Mouse (Mus musculus) intestine, embryonic 15.5 days (tissue): ENCODE data around the gene Lamb3. TPM values are rescaled to one million over a fixed set of nuclear protein-coding genes. Genes with fewer than 3 reads are reported as not detected.

Experiments
- ATAC-seq: fragments of 200-750 bp; cut with Nextera tagmentation; 2 replicates; pipeline ENCODE4 v1.8.0; 2017; ENCODE audit warnings: moderate TSS enrichment, moderate library complexity
- H3K27ac ChIP-seq: fragments of 300-500 bp; sonication (generic); 2 replicates; pipeline ENCODE4 v1.5.1; 2015; ENCODE audit warnings: mild to moderate bottlenecking, inconsistent platforms
- H3K27me3 ChIP-seq: fragments of 300-500 bp; sonication (generic); replicated peaks from 2 replicates; pipeline ENCODE4 v1.6.1; 2015; ENCODE audit warnings: inconsistent platforms
- H3K36me3 ChIP-seq: fragments of 300-500 bp; sonication (generic); 2 replicates; pipeline ENCODE4 v1.6.1; 2015; ENCODE audit warnings: inconsistent platforms
- H3K4me1 ChIP-seq: fragments of 300-500 bp; sonication (generic); replicated peaks from 2 replicates; pipeline ENCODE4 v1.6.1; 2015; ENCODE audit warnings: inconsistent platforms
- H3K4me2 ChIP-seq: fragments of 300-500 bp; sonication (generic); replicated peaks from 2 replicates; pipeline ENCODE4 v1.6.1; 2015; ENCODE audit warnings: mild to moderate bottlenecking, inconsistent platforms
- H3K4me3 ChIP-seq: fragments of 300-500 bp; sonication (generic); replicated peaks from 2 replicates; pipeline ENCODE4 v1.5.1; 2015; ENCODE audit warnings: inconsistent platforms
- H3K9ac ChIP-seq: fragments of 300-500 bp; sonication (generic); 2 replicates; pipeline ENCODE4 v1.6.1; 2015; ENCODE audit warnings: inconsistent platforms
- H3K9me3 ChIP-seq: fragments of 300-500 bp; sonication (generic); 2 replicates; pipeline ENCODE4 v1.6.1; 2016; ENCODE audit warnings: inconsistent platforms
- WGBS: fragments of 180-500 bp; shearing (Covaris S2); methylation state at CpG from one replicate; pipeline ENCODE4 v1.1.7; 2015; 5-methylcytosine and 5-hydroxymethylcytosine counted together
- polyA plus RNA-seq: library from polyadenylated mRNA; unstranded; fragments of >200 nt; fragmentation: Nextera tagmentation; extraction: Ambion mirVana; gene quantifications from 2 replicates; pipeline ENCODE4 v1.2.1, GENCODE M21; 2015

Lamb3 gene
- polyA plus RNA-seq, 1 experiment from 2014 or later, result 3.9 TPM

DNA sequence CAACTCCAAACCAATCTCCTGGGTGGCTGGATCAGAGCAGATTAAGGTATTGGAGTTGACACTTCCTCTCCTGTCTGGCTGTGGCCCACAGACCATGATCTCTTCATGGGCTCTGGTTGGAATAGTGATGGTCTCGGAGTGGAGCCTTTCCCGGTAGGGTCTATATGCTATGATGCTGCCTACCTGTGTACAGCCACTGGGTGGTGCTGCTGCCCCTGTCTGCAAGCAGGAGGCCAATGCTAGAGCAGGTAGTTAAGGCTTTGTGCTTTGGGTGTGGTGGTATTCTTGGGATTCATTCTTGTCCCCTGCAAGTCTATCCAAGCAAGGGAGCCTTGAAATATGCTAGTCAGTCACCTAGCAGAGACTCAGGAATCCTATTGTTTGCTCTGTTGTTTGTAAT lies 679 bp downstream of the Lamb3 start:
- ATAC-seq, result peak; percentile 62; the same call in 1 of the 2 replicates
- Histone ChIP-seq H3K36me3 (no peaks in the 10 kb centered on the region), H3K27me3 (no peaks in the 10 kb centered on the region), H3K4me2 (no peak overlapping the region), H3K27ac (no peak overlapping the region), H3K4me1 (no peaks in the 10 kb centered on the region), H3K4me3 (no peak overlapping the region), H3K9me3 (no peaks in the 10 kb centered on the region), H3K9ac (no peak overlapping the region)
- WGBS, result 46% methylated on average over 2 of the region's 2 CpGs

DNA sequence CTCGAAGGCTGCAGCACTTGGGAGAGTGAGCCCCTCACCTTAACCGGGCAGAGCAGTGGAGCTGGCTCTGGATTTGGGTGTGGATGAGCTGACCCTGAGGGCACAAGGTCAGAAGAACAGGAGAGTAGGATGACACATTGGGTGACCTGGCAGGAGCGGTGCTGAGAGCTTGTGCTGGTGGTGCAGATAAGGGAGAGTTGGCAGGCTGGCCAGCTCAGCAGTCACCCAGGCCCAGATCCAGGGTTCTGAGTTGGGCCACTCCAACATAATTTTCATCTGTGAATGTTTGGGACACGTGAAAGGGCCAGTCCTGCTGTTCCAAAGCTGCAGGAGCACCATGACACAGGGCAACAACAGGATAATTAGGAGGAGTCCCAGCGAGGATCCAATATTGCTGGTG lies 3.9 kb downstream of the Lamb3 start:
- no peaks in the 10 kb centered on the region for H3K27me3 ChIP-seq
- H3K4me1 ChIP-seq, result no peaks in the 10 kb centered on the region
- WGBS, result 68% methylated on average over 5 of the region's 5 CpGs
- no peaks in the 10 kb centered on the region for H3K36me3 ChIP-seq
- H3K9me3 ChIP-seq, result no peaks in the 10 kb centered on the region
- H3K9ac ChIP-seq, result no peak overlapping the region
- H3K4me2 ChIP-seq, result no peak overlapping the region
- H3K27ac ChIP-seq, result no peak overlapping the region
- no peak overlapping the region for H3K4me3 ChIP-seq
- no peak for ATAC-seq

DNA sequence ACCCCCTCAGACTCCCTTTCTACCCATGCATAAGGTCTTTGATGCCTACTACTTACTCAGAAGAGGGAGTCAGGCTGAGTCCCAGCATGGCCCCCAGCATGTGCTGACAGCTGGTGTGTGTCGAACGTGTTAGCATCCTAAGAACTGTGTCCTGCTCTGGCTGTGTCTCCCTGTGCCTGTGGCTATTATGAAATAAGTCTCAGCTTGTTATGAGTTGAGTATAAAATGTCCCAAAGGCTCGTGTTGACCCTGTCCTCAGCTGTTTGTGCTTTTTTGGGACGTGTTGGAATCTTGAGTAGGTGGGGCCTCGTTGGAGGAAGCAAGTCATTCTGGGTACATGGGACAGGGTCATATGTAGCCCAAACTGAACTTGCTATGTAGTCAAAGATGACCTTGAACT lies 6.6 kb downstream of the Lamb3 start:
- no peaks in the 10 kb centered on the region for H3K9me3 ChIP-seq
- H3K4me1 ChIP-seq, result no peaks in the 10 kb centered on the region
- H3K4me3 ChIP-seq, result no peak overlapping the region
- no peak for ATAC-seq
- H3K27me3 ChIP-seq, result no peaks in the 10 kb centered on the region
- no peak overlapping the region for H3K27ac ChIP-seq
- H3K4me2 ChIP-seq, result no peak overlapping the region
- no peaks in the 10 kb centered on the region for H3K36me3 ChIP-seq
- no peak overlapping the region for H3K9ac ChIP-seq
- 75% methylated on average over 5 of the region's 5 CpGs for WGBS

DNA sequence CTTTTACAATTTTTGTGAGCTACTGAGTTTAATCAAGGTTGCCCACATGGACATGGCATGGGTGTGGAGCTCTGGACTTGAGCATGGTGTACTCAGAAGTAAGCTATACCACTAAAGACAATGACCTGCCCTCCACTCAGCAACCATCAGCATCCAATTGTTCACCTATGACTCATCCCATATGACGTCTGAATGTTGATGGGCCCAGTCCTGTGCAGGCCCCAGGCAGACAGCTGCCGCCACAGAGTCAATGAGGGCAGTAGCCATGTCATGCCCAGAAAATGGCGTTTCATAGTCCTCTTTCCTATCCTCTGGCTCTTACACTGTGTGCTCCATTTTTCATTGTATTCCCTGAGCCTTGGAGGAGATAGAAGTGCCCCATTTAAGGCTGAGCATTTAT lies 8.5 kb downstream of the Lamb3 start:
- Histone ChIP-seq H3K9ac (no peak overlapping the region), H3K4me2 (no peak overlapping the region), H3K27ac (no peak overlapping the region), H3K9me3 (no peaks in the 10 kb centered on the region), H3K4me1 (no peaks in the 10 kb centered on the region), H3K27me3 (no peaks in the 10 kb centered on the region), H3K36me3 (no peaks in the 10 kb centered on the region), H3K4me3 (no peak overlapping the region)
- ATAC-seq, result no peak
- WGBS, result 68% methylated on average over 3 of the region's 3 CpGs

DNA sequence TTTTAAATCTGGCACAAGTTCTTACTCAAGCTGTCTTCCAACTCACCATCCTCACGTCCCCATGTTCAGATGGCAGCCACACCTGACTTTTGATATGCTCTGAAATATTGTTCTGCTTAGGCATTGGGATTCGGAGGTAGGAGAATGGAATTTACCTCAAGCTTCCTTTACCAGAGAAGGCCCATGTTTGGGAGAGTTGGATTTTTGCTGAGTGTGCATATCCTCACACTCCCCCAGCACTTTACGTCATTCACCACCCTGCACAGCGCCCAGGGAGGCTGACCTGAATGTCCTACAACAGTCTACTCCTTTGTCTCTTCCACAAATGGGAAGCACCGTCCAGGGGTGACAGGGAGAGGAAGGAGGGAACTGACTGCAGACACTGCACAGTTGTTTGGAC lies 12.9 kb downstream of the Lamb3 start:
- Histone ChIP-seq H3K27me3 (no peaks in the 10 kb centered on the region), H3K4me3 (no peak overlapping the region), H3K9me3 (no peaks in the 10 kb centered on the region), H3K4me2 (no peak overlapping the region), H3K27ac (no peak overlapping the region), H3K36me3 (no peaks in the 10 kb centered on the region), H3K4me1 (no peaks in the 10 kb centered on the region), H3K9ac (no peak overlapping the region)
- WGBS, result 63% methylated on average over 5 of the region's 5 CpGs
- ATAC-seq, result no peak

DNA sequence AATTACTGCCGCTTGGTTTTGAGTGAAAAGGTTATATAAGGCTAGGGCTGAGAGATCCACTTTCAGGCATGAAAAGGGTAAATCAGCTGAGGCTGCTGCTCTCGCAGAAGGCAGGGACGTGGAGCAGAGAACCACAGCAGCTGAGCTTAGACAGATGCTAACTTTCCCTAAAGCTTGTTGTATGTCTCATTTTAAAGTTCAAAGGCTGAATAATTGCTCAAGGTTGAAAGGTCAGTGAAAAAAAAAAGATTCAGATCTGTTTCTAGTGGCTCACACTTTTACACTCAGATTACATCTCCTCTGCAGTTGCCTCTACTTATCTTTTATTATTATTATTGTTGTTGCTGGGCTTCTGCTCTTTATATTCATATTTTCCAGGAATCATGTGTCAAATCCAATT lies 18.0 kb downstream of the Lamb3 start:
- no peak for ATAC-seq
- Histone ChIP-seq H3K27me3 (no peaks in the 10 kb centered on the region), H3K27ac (no peak overlapping the region), H3K4me1 (0 out of 2 replicates have a peak, but pooled peaks cover 3% of the 10 kb centered on the region), H3K36me3 (no peaks in the 10 kb centered on the region), H3K4me2 (no peak overlapping the region), H3K9ac (no peak overlapping the region), H3K9me3 (no peaks in the 10 kb centered on the region), H3K4me3 (no peak overlapping the region)
- 49% methylated on average over 3 of the region's 3 CpGs for WGBS

DNA sequence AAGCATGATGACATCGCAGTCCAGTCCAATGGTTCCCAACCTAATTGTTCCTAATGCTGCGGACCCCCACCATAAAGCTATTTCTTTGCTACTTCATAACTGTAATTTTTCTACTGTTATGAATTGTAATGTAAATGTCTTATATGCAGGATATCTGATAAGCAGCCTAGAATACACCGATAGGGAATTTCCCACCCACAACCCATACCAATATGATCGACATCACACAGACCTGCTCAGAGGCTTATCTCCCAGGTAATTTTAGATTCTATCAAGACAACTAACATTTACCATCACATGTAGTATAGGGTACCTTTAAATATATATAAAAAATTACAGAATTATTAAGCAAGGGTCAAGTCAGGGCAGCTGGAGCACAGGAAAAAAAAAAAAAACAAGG lies 18.6 kb downstream of the Lamb3 start:
- Histone ChIP-seq H3K27me3 (no peaks in the 10 kb centered on the region), H3K27ac (no peak overlapping the region), H3K4me2 (no peak overlapping the region), H3K9me3 (no peaks in the 10 kb centered on the region), H3K36me3 (no peaks in the 10 kb centered on the region), H3K4me1 (0 out of 2 replicates have a peak, but pooled peaks cover 3% of the 10 kb centered on the region), H3K9ac (no peak overlapping the region), H3K4me3 (no peak overlapping the region)
- no peak for ATAC-seq
- WGBS, result 89% methylated on average over 4 of the region's 4 CpGs

DNA sequence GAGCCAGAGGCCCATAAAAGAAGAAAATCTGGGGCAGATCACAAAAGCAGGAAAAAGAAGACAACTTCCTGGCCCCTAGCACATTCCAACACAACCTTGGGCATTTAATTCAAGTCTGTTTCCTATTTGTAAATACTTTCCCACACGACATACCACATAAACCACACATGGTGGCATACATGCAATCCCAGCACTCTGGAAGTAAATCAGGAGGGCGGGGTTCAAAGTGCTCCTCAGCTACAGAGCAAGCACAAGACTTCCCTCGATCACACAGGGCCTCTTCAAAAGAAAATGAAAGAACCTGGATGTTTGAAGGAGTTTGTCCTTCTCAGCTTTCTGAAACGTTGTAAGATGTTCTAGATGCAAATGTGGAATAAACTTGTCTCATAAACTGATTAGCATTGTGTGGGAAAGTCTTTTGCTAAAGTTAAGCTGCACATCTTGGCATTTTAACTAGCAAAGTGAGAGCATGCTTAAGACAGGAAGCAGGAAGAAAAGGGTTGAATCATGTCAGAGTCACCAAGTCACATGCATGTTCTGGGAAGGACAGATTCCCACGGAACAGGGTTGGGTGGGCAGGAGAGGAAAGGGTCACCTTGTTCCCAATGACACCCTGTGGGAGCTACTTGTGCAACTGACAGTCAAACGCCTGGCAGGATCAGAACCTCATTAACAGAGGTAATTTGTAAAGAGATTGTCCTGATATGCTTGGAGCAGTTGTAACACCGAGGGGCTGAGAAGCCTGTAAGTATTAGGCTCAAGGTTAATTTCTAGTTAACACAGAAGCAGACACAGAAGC lies 19.4 kb downstream of the Lamb3 start:
- ATAC-seq, result peak; percentile 51; the same call in 1 of the 2 replicates
- no peak overlapping the region for H3K4me2 ChIP-seq
- 40% methylated on average over 7 of the region's 7 CpGs for WGBS

DNA sequence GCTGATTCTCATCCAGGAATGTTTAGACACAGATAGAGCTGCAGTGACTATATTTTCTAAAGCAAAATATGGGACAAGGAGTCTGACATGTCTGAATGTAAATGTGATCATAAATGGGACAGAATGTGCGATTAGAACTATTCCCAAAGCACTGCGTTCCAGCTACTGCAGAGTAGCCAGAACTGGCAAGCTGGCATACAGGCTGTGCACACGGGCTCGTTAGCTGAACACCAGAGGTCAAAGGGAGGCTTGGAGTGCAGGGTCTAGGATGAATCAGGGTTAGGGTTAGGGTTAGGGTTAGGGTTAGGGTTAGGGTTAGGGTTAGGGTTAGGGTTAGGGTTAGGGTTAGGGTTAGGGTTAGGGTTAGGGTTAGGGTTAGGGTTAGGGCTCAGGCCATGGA lies 20.0 kb downstream of the Lamb3 start:
- WGBS, result 83% methylated on average over 4 of the region's 4 CpGs
- ATAC-seq, result no peak

More for the DNA sequence above, 19.4 kb downstream of the Lamb3 start:
- Histone ChIP-seq H3K4me1 (0 out of 2 replicates have a peak, but pooled peaks cover 3% of the 10 kb centered on the region), H3K9me3 (no peaks in the 10 kb centered on the region), H3K4me3 (no peak overlapping the region), H3K36me3 (no peaks in the 10 kb centered on the region), H3K27ac (no peak overlapping the region), H3K27me3 (no peaks in the 10 kb centered on the region), H3K9ac (no peak overlapping the region)

DNA sequence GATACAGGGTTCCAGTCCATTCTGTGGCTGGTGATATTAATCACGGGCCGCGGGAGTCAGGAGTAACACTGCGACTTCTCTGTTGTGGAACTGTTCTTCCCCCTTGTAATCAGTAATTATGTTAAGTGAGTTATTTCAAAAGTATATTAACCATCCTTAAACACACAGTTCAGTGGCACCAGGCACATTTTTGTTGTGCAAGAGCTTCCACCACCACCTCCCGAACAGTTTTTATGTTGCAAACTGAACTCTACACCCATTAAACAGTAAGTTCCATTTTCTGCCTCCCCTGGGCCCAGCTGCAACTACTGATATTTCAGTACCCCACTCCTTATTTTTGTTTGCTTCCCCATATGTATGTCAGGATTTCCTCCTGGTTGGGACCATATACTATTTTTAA lies 22.1 kb downstream of the Lamb3 start:
- H3K27me3 ChIP-seq, result no peaks in the 10 kb centered on the region
- ATAC-seq, result no peak
- 89% methylated on average over 5 of the region's 5 CpGs for WGBS

More for the DNA sequence above, 20.0 kb downstream of the Lamb3 start:
- Histone ChIP-seq H3K4me3 (no peak overlapping the region), H3K9ac (no peak overlapping the region), H3K36me3 (no peaks in the 10 kb centered on the region), H3K9me3 (no peaks in the 10 kb centered on the region), H3K4me1 (0 out of 2 replicates have a peak, but pooled peaks cover 3% of the 10 kb centered on the region), H3K4me2 (no peak overlapping the region), H3K27me3 (no peaks in the 10 kb centered on the region), H3K27ac (no peak overlapping the region)

DNA sequence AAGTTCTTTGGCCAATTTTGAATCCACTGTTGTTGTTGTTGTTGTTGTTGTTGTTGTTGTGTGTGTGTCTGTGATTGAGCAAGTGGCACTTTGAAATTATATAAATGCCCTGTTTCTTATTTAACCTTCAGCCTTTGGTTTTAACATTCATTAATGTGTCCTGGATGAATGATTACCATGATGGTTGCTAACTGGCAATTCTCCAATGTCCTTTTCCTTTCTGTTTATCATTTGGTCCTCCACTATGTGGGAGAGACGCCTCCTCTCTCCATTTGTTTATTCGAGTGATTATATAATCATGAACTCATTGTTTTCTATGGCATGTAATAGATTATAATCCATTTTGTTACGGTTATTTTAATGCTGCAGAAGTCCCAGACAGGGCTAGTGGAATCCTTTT lies 23.0 kb downstream of the Lamb3 start:
- Histone ChIP-seq H3K27me3 (no peaks in the 10 kb centered on the region), H3K27ac (no peak overlapping the region), H3K36me3 (no peaks in the 10 kb centered on the region), H3K9ac (no peak overlapping the region), H3K4me2 (no peak overlapping the region), H3K4me1 (peaks cover 3% of the 10 kb centered on the region; the same call in 1 of the 2 replicates), H3K9me3 (no peaks in the 10 kb centered on the region), H3K4me3 (no peak overlapping the region)
- whole genome bisulfite sequencing, result 34% methylated on average over 3 of the region's 3 CpGs
- 0 out of 2 replicates have a peak, but pooled peaks have one; percentile 25 for ATAC-seq

More for the DNA sequence above, 22.1 kb downstream of the Lamb3 start:
- H3K9me3 ChIP-seq, result no peaks in the 10 kb centered on the region
- H3K9ac ChIP-seq, result no peak overlapping the region
- H3K27ac ChIP-seq, result no peak overlapping the region
- no peaks in the 10 kb centered on the region for H3K36me3 ChIP-seq
- no peak overlapping the region for H3K4me3 ChIP-seq
- no peak overlapping the region for H3K4me2 ChIP-seq
- H3K4me1 ChIP-seq, result peaks cover 3% of the 10 kb centered on the region; the same call in 1 of the 2 replicates

DNA sequence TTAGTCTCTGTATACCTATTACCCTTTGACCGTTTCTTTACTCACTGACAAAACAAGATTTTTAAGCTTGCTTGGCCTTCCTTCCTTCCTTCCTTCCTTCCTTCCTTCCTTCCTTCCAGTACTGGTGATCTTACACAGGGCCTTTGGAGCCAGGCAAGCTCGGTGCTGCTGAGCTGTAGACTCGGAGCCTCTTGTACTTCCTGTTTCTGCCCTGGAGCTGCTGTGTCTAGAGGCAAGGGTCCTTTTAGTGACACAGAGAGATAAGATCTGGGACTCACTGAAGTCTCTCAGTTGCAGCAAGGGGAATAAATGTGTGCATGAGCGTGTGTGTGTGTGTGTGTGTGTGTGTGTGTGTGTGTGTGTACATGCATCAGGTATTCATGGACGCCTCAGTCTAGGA lies 23.4 kb downstream of the Lamb3 start:
- no peak overlapping the region for H3K9ac ChIP-seq
- H3K4me2 ChIP-seq, result no peak overlapping the region
- WGBS, result 45% methylated on average over 5 of the region's 5 CpGs
- no peaks in the 10 kb centered on the region for H3K9me3 ChIP-seq
- peaks cover 3% of the 10 kb centered on the region; the same call in 1 of the 2 replicates for H3K4me1 ChIP-seq
- H3K36me3 ChIP-seq, result no peaks in the 10 kb centered on the region
- no peak overlapping the region for H3K4me3 ChIP-seq
- H3K27me3 ChIP-seq, result no peaks in the 10 kb centered on the region
- ATAC-seq, result no peak
- H3K27ac ChIP-seq, result no peak overlapping the region

DNA sequence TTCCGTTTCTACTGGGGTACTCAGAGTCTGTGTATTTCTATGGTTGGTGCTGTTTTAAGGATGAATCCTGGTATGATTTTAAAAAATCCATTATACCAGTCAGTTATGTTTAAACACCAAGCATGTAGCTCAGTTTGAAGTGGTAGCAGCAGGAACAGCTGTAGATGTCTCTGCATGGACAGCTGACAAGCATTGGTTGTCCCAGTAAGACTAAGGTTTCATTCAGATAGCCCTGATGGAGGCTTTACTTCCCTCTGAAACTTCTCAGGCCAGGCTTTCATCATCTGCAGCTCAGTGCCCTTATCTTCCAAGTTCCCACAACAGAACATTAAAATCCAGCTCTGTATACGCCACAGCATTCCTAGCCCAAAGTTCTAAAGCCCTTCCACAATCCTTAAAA lies 25.2 kb downstream of the Lamb3 start:
- Histone ChIP-seq H3K36me3 (no peaks in the 10 kb centered on the region), H3K9me3 (no peaks in the 10 kb centered on the region), H3K4me2 (no peak overlapping the region), H3K9ac (no peak overlapping the region), H3K27ac (no peak overlapping the region), H3K4me3 (no peak overlapping the region), H3K4me1 (no peaks in the 10 kb centered on the region; the same call in 1 of the 2 replicates), H3K27me3 (no peaks in the 10 kb centered on the region)
- 83% methylated on average over 2 of the region's 2 CpGs for WGBS
- ATAC-seq, result no peak
